Mouse (Mus musculus) midbrain, embryonic 13.5 days (tissue): ENCODE data around the gene Mfsd12. TPM values are rescaled to one million over a fixed set of nuclear protein-coding genes. Genes with fewer than 3 reads are reported as not detected.

ENCODE experiments used
- ATAC-seq: fragments of 200-750 bp; cut with Nextera tagmentation; 2 replicates; pipeline ENCODE4 v1.8.0; 2017; ENCODE audit warnings: mild to moderate bottlenecking, moderate TSS enrichment, moderate library complexity
- H3K27ac ChIP-seq: fragments of 300-500 bp; sonication (generic); 2 replicates; pipeline ENCODE4 v1.5.1; 2015; ENCODE audit warnings: inconsistent platforms, mild to moderate bottlenecking, moderate library complexity
- H3K27me3 ChIP-seq: fragments of 300-500 bp; sonication (generic); 2 replicates; pipeline ENCODE4 v1.6.1; 2015; ENCODE audit warnings: mild to moderate bottlenecking, inconsistent platforms
- H3K36me3 ChIP-seq: fragments of 300-500 bp; sonication (generic); 2 replicates; pipeline ENCODE4 v1.6.1; 2015; ENCODE audit warnings: mild to moderate bottlenecking, inconsistent platforms
- H3K4me1 ChIP-seq: fragments of 300-500 bp; sonication (generic); replicated peaks from 2 replicates; pipeline ENCODE4 v1.6.1; 2015; ENCODE audit warnings: inconsistent platforms
- H3K4me2 ChIP-seq: fragments of 300-500 bp; sonication (generic); replicated peaks from 2 replicates; pipeline ENCODE4 v1.6.1; 2015; ENCODE audit warnings: moderate library complexity, mild to moderate bottlenecking, inconsistent platforms
- H3K4me3 ChIP-seq: fragments of 300-500 bp; sonication (generic); replicated peaks from 2 replicates; pipeline ENCODE4 v1.5.1; 2015; ENCODE audit warnings: mild to moderate bottlenecking, inconsistent platforms
- H3K9ac ChIP-seq: fragments of 300-500 bp; sonication (generic); replicated peaks from 2 replicates; pipeline ENCODE4 v1.6.1; 2015; ENCODE audit warnings: mild to moderate bottlenecking, inconsistent platforms
- H3K9me3 ChIP-seq: fragments of 300-500 bp; sonication (generic); 2 replicates; pipeline ENCODE4 v1.6.1; 2016; ENCODE audit warnings: mild to moderate bottlenecking, inconsistent platforms
- WGBS: fragments of 180-500 bp; shearing (Covaris S2); methylation state at CpG from one replicate; pipeline ENCODE4 v1.1.7; 2015; 5-methylcytosine and 5-hydroxymethylcytosine counted together
- polyA plus RNA-seq: library from polyadenylated mRNA; unstranded; fragments of >200 nt; fragmentation: Nextera tagmentation; extraction: Ambion mirVana; gene quantifications from 2 replicates; pipeline ENCODE4 v1.2.1, GENCODE M21; 2015

Mfsd12 gene
- 8.8 and 10.1 TPM in 2 replicates for polyA plus RNA-seq

- H3K9ac ChIP-seq, result peak within 1 kb of the TSS; percentile 87
- 2% methylated on average over 78 of the region's 79 CpGs for WGBS
Observed at GRCm38 (mm10) chr10:81356991-81357844, at the start of gene Mfsd12. Gene Mfsd12 (plus strand): TSS chr10:81357491.

GRCm38 (mm10) chr10:81309571-81309970, 47.7 kb upstream of the Mfsd12 start:
- Histone ChIP-seq H3K4me2 (no peak overlapping the region), H3K4me1 (peaks cover under 1% of the 10 kb centered on the region; the same call in 1 of the 2 replicates), H3K9me3 (no peaks in the 10 kb centered on the region), H3K27ac (no peak overlapping the region), H3K9ac (no peak overlapping the region), H3K36me3 (peaks cover 91% of the 10 kb centered on the region), H3K27me3 (no peaks in the 10 kb centered on the region), H3K4me3 (no peak overlapping the region)
- no peak for ATAC-seq
- 94% methylated on average over 5 of the region's 5 CpGs for WGBS

More at GRCm38 (mm10) chr10:81356991-81357844, at the start of gene Mfsd12:
- ATAC-seq, result peak; percentile 90
- Histone ChIP-seq H3K4me3 (peak within 1 kb of the TSS; percentile 66), H3K27ac (peak within 1 kb of the TSS; percentile 57; the same call in 1 of the 2 replicates), H3K36me3 (peaks cover 9% of the 10 kb centered on the region; the same call in 1 of the 2 replicates), H3K4me2 (peak within 1 kb of the TSS; percentile 99), H3K9me3 (no peaks in the 10 kb centered on the region), H3K27me3 (peaks cover 4% of the 10 kb centered on the region; the same call in 1 of the 2 replicates), H3K4me1 (peaks cover 34% of the 10 kb centered on the region)

- no peak overlapping the region for H3K9ac ChIP-seq
- no peak overlapping the region for H3K27ac ChIP-seq
- no peaks in the 10 kb centered on the region for H3K27me3 ChIP-seq
- no peak for ATAC-seq
- peaks cover 99% of the 10 kb centered on the region for H3K36me3 ChIP-seq
- no peak overlapping the region for H3K4me3 ChIP-seq
- H3K9me3 ChIP-seq, result no peaks in the 10 kb centered on the region
- WGBS, result 92% methylated on average over 13 of the region's 13 CpGs
- H3K4me1 ChIP-seq, result peaks cover 11% of the 10 kb centered on the region
- H3K4me2 ChIP-seq, result no peak overlapping the region
Observed at GRCm38 (mm10) chr10:81313581-81313980, 43.7 kb upstream of the Mfsd12 start.

GRCm38 (mm10) chr10:81314201-81314600, 43.1 kb upstream of the Mfsd12 start:
- Histone ChIP-seq H3K4me2 (no peak overlapping the region), H3K27ac (no peak overlapping the region), H3K9me3 (no peaks in the 10 kb centered on the region), H3K27me3 (no peaks in the 10 kb centered on the region), H3K4me3 (no peak overlapping the region), H3K4me1 (peaks cover 17% of the 10 kb centered on the region), H3K36me3 (peaks cover 95% of the 10 kb centered on the region), H3K9ac (no peak overlapping the region)
- WGBS, result 81% methylated on average over 7 of the region's 7 CpGs
- no peak for ATAC-seq

- no peak overlapping the region for H3K4me2 ChIP-seq
- peaks cover 24% of the 10 kb centered on the region for H3K4me1 ChIP-seq
- no peaks in the 10 kb centered on the region for H3K9me3 ChIP-seq
- 94% methylated on average over 16 of the region's 16 CpGs for WGBS
- H3K36me3 ChIP-seq, result peaks cover 81% of the 10 kb centered on the region
- no peak overlapping the region for H3K9ac ChIP-seq
- no peak overlapping the region for H3K27ac ChIP-seq
- no peak overlapping the region for H3K4me3 ChIP-seq
- no peaks in the 10 kb centered on the region for H3K27me3 ChIP-seq
- no peak for ATAC-seq
Observed at GRCm38 (mm10) chr10:81315587-81315986, 41.7 kb upstream of the Mfsd12 start.

- Histone ChIP-seq H3K36me3 (peaks cover 72% of the 10 kb centered on the region), H3K4me2 (0 out of 2 replicates have a peak overlapping the region, but pooled peaks have one; percentile 17), H3K4me3 (no peak overlapping the region), H3K27me3 (no peaks in the 10 kb centered on the region), H3K9ac (no peak overlapping the region; the same call in 1 of the 2 replicates), H3K4me1 (peaks cover 25% of the 10 kb centered on the region), H3K9me3 (no peaks in the 10 kb centered on the region), H3K27ac (no peak overlapping the region)
- WGBS, result 42% methylated on average over 16 of the region's 16 CpGs
- no peak for ATAC-seq
Observed at GRCm38 (mm10) chr10:81316338-81317060, 40.8 kb upstream of the Mfsd12 start.

- Histone ChIP-seq H3K4me1 (peaks cover 33% of the 10 kb centered on the region), H3K27ac (no peak overlapping the region), H3K27me3 (no peaks in the 10 kb centered on the region), H3K4me3 (no peak overlapping the region), H3K9me3 (no peaks in the 10 kb centered on the region), H3K36me3 (peaks cover 66% of the 10 kb centered on the region), H3K9ac (no peak overlapping the region; the same call in 1 of the 2 replicates), H3K4me2 (peak overlapping the region; percentile 17; the same call in 1 of the 2 replicates)
- ATAC-seq, result no peak
- 12% methylated on average over 20 of the region's 20 CpGs for WGBS
Observed at GRCm38 (mm10) chr10:81317273-81317672, 40.0 kb upstream of the Mfsd12 start.

- no peak overlapping the region for H3K27ac ChIP-seq
- peaks cover 36% of the 10 kb centered on the region for H3K4me1 ChIP-seq
- H3K9me3 ChIP-seq, result no peaks in the 10 kb centered on the region
- no peak for ATAC-seq
- H3K4me2 ChIP-seq, result peak overlapping the region; percentile 87
- 93% methylated on average over 13 of the region's 13 CpGs for WGBS
- H3K27me3 ChIP-seq, result no peaks in the 10 kb centered on the region
- 0 out of 2 replicates have a peak overlapping the region, but pooled peaks have one; percentile 96 for H3K4me3 ChIP-seq
- H3K36me3 ChIP-seq, result peaks cover 66% of the 10 kb centered on the region
- H3K9ac ChIP-seq, result peak overlapping the region; percentile 54; the same call in 1 of the 2 replicates
Observed at GRCm38 (mm10) chr10:81318589-81319329, 38.5 kb upstream of the Mfsd12 start.

GRCm38 (mm10) chr10:81319330-81319699, 38.0 kb upstream of the Mfsd12 start:
- WGBS, result 48% methylated on average over 8 of the region's 8 CpGs
- H3K9me3 ChIP-seq, result no peaks in the 10 kb centered on the region
- peaks cover 66% of the 10 kb centered on the region for H3K36me3 ChIP-seq

GRCm38 (mm10) chr10:81319741-81320549, 37.3 kb upstream of the Mfsd12 start:
- ATAC-seq, result peak; percentile 53
- Histone ChIP-seq H3K36me3 (peaks cover 66% of the 10 kb centered on the region), H3K4me2 (peak overlapping the region; percentile 87), H3K27ac (peak overlapping the region; percentile 90), H3K27me3 (no peaks in the 10 kb centered on the region), H3K4me1 (peaks cover 36% of the 10 kb centered on the region), H3K4me3 (peak overlapping the region; percentile 96), H3K9ac (peak overlapping the region; percentile 54), H3K9me3 (no peaks in the 10 kb centered on the region)
- WGBS, result 2% methylated on average over 38 of the region's 38 CpGs

More at GRCm38 (mm10) chr10:81319330-81319699, 38.0 kb upstream of the Mfsd12 start:
- Histone ChIP-seq H3K4me1 (peaks cover 36% of the 10 kb centered on the region), H3K4me2 (peak overlapping the region; percentile 87), H3K9ac (peak overlapping the region; percentile 54), H3K27ac (peak overlapping the region; percentile 90), H3K27me3 (no peaks in the 10 kb centered on the region), H3K4me3 (peak overlapping the region; percentile 96)
- no peak for ATAC-seq
